8 mouse cellular contexts compared by ENCODE assay signal in genomic region chr1:170901536-170902238, GRCm38 (mm10). TPM values are rescaled to one million over a fixed set of nuclear protein-coding genes. Genes with fewer than 3 reads are reported as not detected.
A peak's percentile ranks its signal among the peaks of the same experiment; 100 is the strongest.
DNase-seq lines count a peak whose midpoint lies in the region; ATAC-seq lines count a peak whose summit lies in the region.

No protein-coding gene starts in this region.

- no peak overlapping the region for H3K9ac ChIP-seq in intestine, embryonic 16.5 days (ENCODE audit: low read depth, low read length)

- WGBS in embryonic facial prominence, embryonic 10.5 days, result 28% methylated on average over 10 of the region's 10 CpGs
- WGBS in intestine, embryonic 16.5 days, result 39% methylated on average over 10 of the region's 10 CpGs
- 31% methylated on average over 10 of the region's 10 CpGs for WGBS in midbrain, embryonic 10.5 days

- ATAC-seq in granulocyte monocyte progenitor cell, adult 5-6 weeks (replicated peaks; ENCODE audit: poor library complexity, severe bottlenecking), result peak; percentile 55
- ATAC-seq in intestine, embryonic 16.5 days, result peak; percentile 65

- H3K4me3 ChIP-seq in embryonic facial prominence, embryonic 10.5 days, result peak overlapping the region; percentile 39; the same call in 1 of the 2 replicates
- H3K4me3 ChIP-seq in intestine, embryonic 16.5 days (ENCODE audit: low read length), result no peak overlapping the region
- peak overlapping the region; percentile 20; the same call in 1 of the 2 replicates for H3K4me3 ChIP-seq in midbrain, embryonic 10.5 days

- peaks cover 48% of the 10 kb centered on the region for H3K27me3 ChIP-seq in embryonic facial prominence, embryonic 10.5 days (replicated peaks; ENCODE audit: low read depth, poor library complexity, severe bottlenecking)
- H3K27me3 ChIP-seq in intestine, embryonic 16.5 days (replicated peaks; ENCODE audit: control insufficient read depth, insufficient read depth, low read length), result 0 out of 2 replicates have a peak, but pooled peaks cover 2% of the 10 kb centered on the region
- H3K27me3 ChIP-seq in midbrain, embryonic 10.5 days (ENCODE audit: low read depth, poor library complexity, severe bottlenecking), result peaks cover 45% of the 10 kb centered on the region

- H3K4me1 ChIP-seq in embryonic facial prominence, embryonic 10.5 days, result peaks cover 4% of the 10 kb centered on the region
- peaks cover 3% of the 10 kb centered on the region; the same call in 1 of the 2 replicates for H3K4me1 ChIP-seq in intestine, embryonic 16.5 days (ENCODE audit: control insufficient read depth, insufficient read depth, low read length)
- no peaks in the 10 kb centered on the region for H3K4me1 ChIP-seq in midbrain, embryonic 10.5 days

- no peaks in the 10 kb centered on the region for H3K36me3 ChIP-seq in embryonic facial prominence, embryonic 10.5 days (replicated peaks)
- H3K36me3 ChIP-seq in intestine, embryonic 16.5 days (ENCODE audit: control insufficient read depth, insufficient read depth, low read length), result no peaks in the 10 kb centered on the region
- H3K36me3 ChIP-seq in midbrain, embryonic 10.5 days, result no peaks in the 10 kb centered on the region

- no peak overlapping the region for H3K4me2 ChIP-seq in intestine, embryonic 16.5 days (ENCODE audit: low read depth, low read length)

- peak; percentile 94 for DNase-seq in adrenal gland, postnatal 14 days
- DNase-seq in embryonic facial prominence, embryonic 10.5 days (ENCODE audit: low spot score), result peak; percentile 88
- peak; percentile 79 to 88 for DNase-seq in left cerebral cortex, postnatal 25 days (ENCODE audit: low spot score in 2 of 2)
- peak; percentile 84 for DNase-seq in midbrain, embryonic 10.5 days (ENCODE audit: low spot score)
- DNase-seq in right cerebral cortex, postnatal 36 days (ENCODE audit: low spot score in 2 of 2), result peak; percentile 55 to 65
- peak; percentile 71 for DNase-seq in yolk sac, embryonic 10.5 days (ENCODE audit: low spot score)

- no peaks in the 10 kb centered on the region for H3K9me3 ChIP-seq in embryonic facial prominence, embryonic 10.5 days
- no peaks in the 10 kb centered on the region for H3K9me3 ChIP-seq in intestine, embryonic 16.5 days (ENCODE audit: control insufficient read depth, low read length)
- H3K9me3 ChIP-seq in midbrain, embryonic 10.5 days (replicated peaks), result no peaks in the 10 kb centered on the region

- intact Hi-C loops in left cerebral cortex, postnatal 25 days (cut with DNase I), result loop anchor here (1.0 kb wide), 2 partner anchors 91 to 95 kb away; no protein-coding TSS in a partner anchor

- no peak overlapping the region for H3K27ac ChIP-seq in embryonic facial prominence, embryonic 10.5 days (replicated peaks)
- no peak overlapping the region for H3K27ac ChIP-seq in intestine, embryonic 16.5 days (ENCODE audit: low read length)
- H3K27ac ChIP-seq in midbrain, embryonic 10.5 days (replicated peaks), result no peak overlapping the region

RNA-seq across cellular contexts. Expression of gene Fcrlb, which starts 11.1 kb away (rescaled TPM):
- not detected in 2 replicates for total RNA-seq in adrenal gland, postnatal 14 days (2021)
- 0.15 TPM in 1 of 2 replicates, not detected in the other for polyA plus RNA-seq in embryonic facial prominence, embryonic 10.5 days (2016; fragmentation: Nextera tagmentation; extraction: Ambion mirVana)
- not detected in 2 replicates for total RNA-seq in granulocyte monocyte progenitor cell, adult 5-6 weeks (2014; fragmentation: Nextera tagmentation)
- total RNA-seq in granulocyte monocyte progenitor cell, adult 5-6 weeks (2017), result not detected in 2 replicates
- 0.27 TPM in 1 of 2 replicates, not detected in the other for polyA plus RNA-seq in intestine, embryonic 16.5 days (2015; fragmentation: Nextera tagmentation; extraction: Ambion mirVana)
- total RNA-seq in left cerebral cortex, postnatal 25 days (2021), result under 1 TPM; 0.34 to 0.37 TPM
- 0.14 TPM in 1 of 2 replicates, not detected in the other for polyA plus RNA-seq in midbrain, embryonic 10.5 days (2016; fragmentation: Nextera tagmentation; extraction: Ambion mirVana)

RNA-seq across cellular contexts. Expression of gene Dusp12, which starts 16.3 kb away (rescaled TPM):
- 11.9 and 17.5 TPM in 2 replicates for total RNA-seq in adrenal gland, postnatal 14 days (2021)
- polyA plus RNA-seq in embryonic facial prominence, embryonic 10.5 days (2016; fragmentation: Nextera tagmentation; extraction: Ambion mirVana), result 35.5 and 38.2 TPM in 2 replicates
- 16.9 and 18.2 TPM in 2 replicates for total RNA-seq in granulocyte monocyte progenitor cell, adult 5-6 weeks (2014; fragmentation: Nextera tagmentation)
- 10.3 and 10.9 TPM in 2 replicates for total RNA-seq in granulocyte monocyte progenitor cell, adult 5-6 weeks (2017)
- 84.6 and 89.8 TPM in 2 replicates for polyA plus RNA-seq in intestine, embryonic 16.5 days (2015; fragmentation: Nextera tagmentation; extraction: Ambion mirVana)
- total RNA-seq in left cerebral cortex, postnatal 25 days (2021), result 10 to 100 TPM; 14.4 to 17.9 TPM
- 30.0 and 30.5 TPM in 2 replicates for polyA plus RNA-seq in midbrain, embryonic 10.5 days (2016; fragmentation: Nextera tagmentation; extraction: Ambion mirVana)

RNA-seq across cellular contexts. Expression of gene Gm26620, which starts 16.8 kb away (rescaled TPM):
- 0.44 and 0.64 TPM in 2 replicates for total RNA-seq in adrenal gland, postnatal 14 days (2021)
- 0.19 TPM in 1 of 2 replicates, not detected in the other for polyA plus RNA-seq in embryonic facial prominence, embryonic 10.5 days (2016; fragmentation: Nextera tagmentation; extraction: Ambion mirVana)
- not detected in 2 replicates for total RNA-seq in granulocyte monocyte progenitor cell, adult 5-6 weeks (2014; fragmentation: Nextera tagmentation)
- not detected in 2 replicates for total RNA-seq in granulocyte monocyte progenitor cell, adult 5-6 weeks (2017)
- polyA plus RNA-seq in intestine, embryonic 16.5 days (2015; fragmentation: Nextera tagmentation; extraction: Ambion mirVana), result 2.1 and 2.4 TPM in 2 replicates
- total RNA-seq in left cerebral cortex, postnatal 25 days (2021), result 1 to 10 TPM in 1 of 2 experiments, under 1 TPM in 1; 0.43 to 1.4 TPM
- polyA plus RNA-seq in midbrain, embryonic 10.5 days (2016; fragmentation: Nextera tagmentation; extraction: Ambion mirVana), result 0.38 TPM in 1 of 2 replicates, not detected in the other

RNA-seq across cellular contexts. Expression of gene Fcrla, which starts 25.7 kb away (rescaled TPM):
- total RNA-seq in adrenal gland, postnatal 14 days (2021), result 2.0 and 7.7 TPM in 2 replicates
- polyA plus RNA-seq in embryonic facial prominence, embryonic 10.5 days (2016; fragmentation: Nextera tagmentation; extraction: Ambion mirVana), result not detected in 2 replicates
- not detected in 2 replicates for total RNA-seq in granulocyte monocyte progenitor cell, adult 5-6 weeks (2014; fragmentation: Nextera tagmentation)
- total RNA-seq in granulocyte monocyte progenitor cell, adult 5-6 weeks (2017), result not detected in 2 replicates
- 0.10 TPM in 1 of 2 replicates, not detected in the other for polyA plus RNA-seq in intestine, embryonic 16.5 days (2015; fragmentation: Nextera tagmentation; extraction: Ambion mirVana)
- not detected for total RNA-seq in left cerebral cortex, postnatal 25 days (2021)
- not detected in 2 replicates for polyA plus RNA-seq in midbrain, embryonic 10.5 days (2016; fragmentation: Nextera tagmentation; extraction: Ambion mirVana)

RNA-seq across cellular contexts. Expression of gene Atf6, which starts 34.1 kb away (rescaled TPM):
- 31.5 and 33.0 TPM in 2 replicates for total RNA-seq in adrenal gland, postnatal 14 days (2021)
- 7.0 and 8.0 TPM in 2 replicates for polyA plus RNA-seq in embryonic facial prominence, embryonic 10.5 days (2016; fragmentation: Nextera tagmentation; extraction: Ambion mirVana)
- 19.2 and 27.1 TPM in 2 replicates for total RNA-seq in granulocyte monocyte progenitor cell, adult 5-6 weeks (2014; fragmentation: Nextera tagmentation)
- total RNA-seq in granulocyte monocyte progenitor cell, adult 5-6 weeks (2017), result 27.5 and 30.5 TPM in 2 replicates
- polyA plus RNA-seq in intestine, embryonic 16.5 days (2015; fragmentation: Nextera tagmentation; extraction: Ambion mirVana), result 8.0 and 8.4 TPM in 2 replicates
- 10 to 100 TPM; 51.8 to 52.9 TPM for total RNA-seq in left cerebral cortex, postnatal 25 days (2021)
- 7.5 and 9.2 TPM in 2 replicates for polyA plus RNA-seq in midbrain, embryonic 10.5 days (2016; fragmentation: Nextera tagmentation; extraction: Ambion mirVana)
